Mouse (Mus musculus): Measurements from ENCODE around the gene Slco1a6.
"Not testable (repeated sequence)": the region's sequence is repeated elsewhere in the genome, so short reads cannot be mapped to it uniquely, and the experiment has no call there.

Slco1a6 gene

GRCm38 (mm10) chr6:142208421-142208820 lies at the start of gene Slco1a6:
Slco1a6 (minus strand) TSS chr6:142208521.
- DNase-seq (ENCODE audit: low read depth, low spot score), result no peak

- DNase-seq (ENCODE audit: low read depth, low spot score), result not testable (repeated sequence)
Measured at GRCm38 (mm10) chr6:142250738-142251307, 42.5 kb upstream of the Slco1a6 start.

- DNase-seq (ENCODE audit: low read depth, low spot score), result no peak
Measured at GRCm38 (mm10) chr6:142245065-142245464, 36.7 kb upstream of the Slco1a6 start.

- no peak for DNase-seq (ENCODE audit: low read depth, low spot score)
Measured at GRCm38 (mm10) chr6:142239468-142239867, 31.1 kb upstream of the Slco1a6 start.

- no peak for DNase-seq (ENCODE audit: low read depth, low spot score)
Measured at GRCm38 (mm10) chr6:142220138-142220537, 11.8 kb upstream of the Slco1a6 start.

GRCm38 (mm10) chr6:142211821-142212220 lies 3.5 kb upstream of the Slco1a6 start:
- DNase-seq (ENCODE audit: low read depth, low spot score), result no peak

GRCm38 (mm10) chr6:142209749-142210148 lies 1.4 kb upstream of the Slco1a6 start:
- no peak for DNase-seq (ENCODE audit: low read depth, low spot score)

- DNase-seq (ENCODE audit: low read depth, low spot score), result no peak
Measured at GRCm38 (mm10) chr6:142200524-142200923, 7.8 kb downstream of the Slco1a6 start.

- DNase-seq (ENCODE audit: low read depth, low spot score), result no peak
Measured at GRCm38 (mm10) chr6:142194245-142194644, 14.1 kb downstream of the Slco1a6 start.

- no peak for DNase-seq (ENCODE audit: low read depth, low spot score)
Measured at GRCm38 (mm10) chr6:142191962-142192361, 16.4 kb downstream of the Slco1a6 start.

- no peak for DNase-seq (ENCODE audit: low read depth, low spot score)
Measured at GRCm38 (mm10) chr6:142187426-142187825, 20.9 kb downstream of the Slco1a6 start.

- DNase-seq (ENCODE audit: low read depth, low spot score), result no peak
Measured at GRCm38 (mm10) chr6:142185868-142186415, 22.4 kb downstream of the Slco1a6 start.

GRCm38 (mm10) chr6:142163406-142163805 lies 44.9 kb downstream of the Slco1a6 start:
- no peak for DNase-seq (ENCODE audit: low read depth, low spot score)

GRCm38 (mm10) chr6:142161171-142161570 lies 47.1 kb downstream of the Slco1a6 start:
- no peak for DNase-seq (ENCODE audit: low read depth, low spot score)

- not testable (repeated sequence) for DNase-seq (ENCODE audit: low read depth, low spot score)
Measured at GRCm38 (mm10) chr6:142154081-142154480, 54.2 kb downstream of the Slco1a6 start.

GRCm38 (mm10) chr6:142148371-142148770 lies 60.0 kb downstream of the Slco1a6 start:
- DNase-seq (ENCODE audit: low read depth, low spot score), result no peak

- peak; percentile 74 for DNase-seq (ENCODE audit: low read depth, low spot score)
Measured at GRCm38 (mm10) chr6:142111667-142112305, 96.5 kb downstream of the Slco1a6 start.

- no peak for DNase-seq (ENCODE audit: low read depth, low spot score)
Measured at GRCm38 (mm10) chr6:142091126-142091525, 117.2 kb downstream of the Slco1a6 start.

GRCm38 (mm10) chr6:142058281-142058680 lies 150.0 kb downstream of the Slco1a6 start:
- DNase-seq (ENCODE audit: low read depth, low spot score), result not testable (repeated sequence)

- no peak for DNase-seq (ENCODE audit: low read depth, low spot score)
Measured at GRCm38 (mm10) chr6:142047689-142048088, 160.6 kb downstream of the Slco1a6 start.

- no peak for DNase-seq (ENCODE audit: low read depth, low spot score)
Measured at GRCm38 (mm10) chr6:142045746-142046145, 162.6 kb downstream of the Slco1a6 start.

GRCm38 (mm10) chr6:142041896-142042295 lies 166.4 kb downstream of the Slco1a6 start:
- no peak for DNase-seq (ENCODE audit: low read depth, low spot score)

Data from mesoderm, embryonic 11.5 days (tissue).